Mouse (Mus musculus) kidney, adult 2 months (tissue): ENCODE measurements at regions not wholly inside any gene's neighbourhood (a gene's known extent, or its start where the extent isn't known, plus 50 kb on each side); places are given as distances from the start of the nearest gene placed in this dataset.

Experiments used
- CTCF ChIP-seq: fragments of 200-500 bp; conservative IDR thresholded peaks from 2 replicates; pipeline ENCODE4 v1.5.1; 2011; ENCODE audit warnings: low read depth, mild to moderate bottlenecking, control low read depth, low read length, moderate library complexity, mixed read lengths; ENCODE audit not compliant: insufficient read depth, insufficient read length
- POLR2A ChIP-seq: fragments of 200-500 bp; IDR thresholded peaks from one replicate; pipeline ENCODE4 v1.6.1; 2011; ENCODE audit warnings: low read depth, low read length, control low read depth

DNA sequence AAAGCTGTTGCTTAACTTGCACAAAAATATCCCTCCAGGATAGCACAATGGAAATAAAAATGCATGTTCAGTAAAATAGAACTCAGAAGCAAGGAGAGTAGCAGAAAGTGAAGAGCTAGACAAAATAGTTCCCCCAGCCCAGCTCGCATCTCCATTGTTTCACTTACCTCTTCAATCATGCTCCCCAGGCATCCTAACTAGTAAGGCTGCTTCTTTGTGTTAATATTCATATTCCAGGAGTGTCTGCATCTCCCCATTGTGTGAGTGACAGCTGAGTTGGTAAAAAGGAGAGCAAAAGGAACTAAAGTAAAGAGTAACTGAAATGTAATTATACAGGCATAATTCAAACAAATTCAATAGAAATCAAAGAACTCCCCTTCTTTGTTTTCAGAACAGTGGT, 667.1 kb upstream of the Fat3 start:
- TF ChIP-seq CTCF (no peak), POLR2A (no peak)
